Mouse (Mus musculus): ENCODE measurements at regions not wholly inside any gene's neighbourhood (a gene's known extent, or its start where the extent isn't known, plus 50 kb on each side); places are given as distances from the start of the nearest gene placed in this dataset.
A peak's percentile ranks its signal among the peaks of the same experiment; 100 is the strongest.

DNA sequence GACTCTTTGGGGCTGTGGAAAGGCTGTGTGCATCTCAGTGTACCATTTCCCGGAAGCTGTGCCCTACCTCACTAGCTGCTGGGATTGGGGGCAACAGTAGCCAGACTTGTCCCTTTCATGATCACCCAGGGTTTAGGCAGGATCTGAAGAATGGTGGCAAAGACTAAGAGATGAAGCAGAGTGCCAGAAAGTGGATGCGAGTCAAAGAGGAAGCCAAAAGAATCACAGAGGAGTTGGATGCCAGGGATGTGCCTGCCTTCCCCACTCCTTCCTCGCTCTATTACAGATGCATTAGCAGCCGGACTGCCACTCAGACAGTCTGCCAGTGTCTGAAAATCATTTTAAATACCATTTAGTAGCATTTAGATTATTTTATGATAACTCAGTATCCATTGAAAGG lies 271.5 kb upstream of the Slc24a2 start:
- DNase-seq (ENCODE audit: low spot score in 2 of 2): no peak

GRCm38 (mm10) chr4:87500441-87500840 lies 270.2 kb upstream of the Slc24a2 start:
- DNase-seq (ENCODE audit: low spot score in 2 of 2): no peak

GRCm38 (mm10) chr4:87487798-87488197 lies 257.5 kb upstream of the Slc24a2 start:
- no peak for DNase-seq (ENCODE audit: low spot score in 2 of 2)

- DNase-seq (ENCODE audit: low spot score in 2 of 2): no peak
These were observed 245.3 kb upstream of the Slc24a2 start for GRCm38 (mm10) chr4:87475537-87475936.

DNA sequence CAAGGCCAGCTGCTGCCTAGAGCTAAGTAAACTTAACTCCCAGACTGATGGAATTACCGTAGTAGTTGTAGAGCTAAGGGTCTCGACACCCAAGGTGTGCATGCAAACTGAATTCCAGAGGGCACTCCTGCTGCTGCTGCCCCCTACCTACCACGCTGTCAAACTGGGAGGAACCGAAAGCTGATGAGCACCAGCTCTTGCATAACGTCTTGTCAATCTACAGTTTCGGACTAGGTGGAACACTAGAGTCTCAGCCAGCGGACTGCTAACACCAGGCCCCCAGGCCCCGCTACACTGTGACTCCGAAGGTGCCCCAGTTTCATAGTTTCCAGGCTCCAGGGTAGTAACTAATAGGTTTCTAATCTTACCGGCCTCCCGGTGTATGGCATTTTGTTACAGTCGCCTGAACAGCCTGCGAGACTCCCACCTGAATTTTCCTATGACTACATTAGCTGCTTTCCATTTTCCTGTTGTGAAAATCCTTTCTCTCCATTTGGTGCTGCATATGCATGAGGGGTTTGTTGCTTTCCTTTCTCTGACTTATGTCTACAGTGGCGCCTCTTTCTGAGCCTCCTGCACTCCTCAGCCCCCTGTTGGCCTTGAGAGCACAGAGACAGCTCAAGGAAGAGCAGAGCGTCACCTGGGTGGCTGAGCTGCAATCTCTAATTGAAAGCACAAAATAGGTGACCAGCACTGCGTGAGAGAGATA lies 243.2 kb upstream of the Slc24a2 start:
- DNase-seq (ENCODE audit: low spot score in 2 of 2): no peak

GRCm38 (mm10) chr4:87472787-87473186 lies 242.5 kb upstream of the Slc24a2 start:
- DNase-seq (ENCODE audit: low spot score in 2 of 2): no peak

DNA sequence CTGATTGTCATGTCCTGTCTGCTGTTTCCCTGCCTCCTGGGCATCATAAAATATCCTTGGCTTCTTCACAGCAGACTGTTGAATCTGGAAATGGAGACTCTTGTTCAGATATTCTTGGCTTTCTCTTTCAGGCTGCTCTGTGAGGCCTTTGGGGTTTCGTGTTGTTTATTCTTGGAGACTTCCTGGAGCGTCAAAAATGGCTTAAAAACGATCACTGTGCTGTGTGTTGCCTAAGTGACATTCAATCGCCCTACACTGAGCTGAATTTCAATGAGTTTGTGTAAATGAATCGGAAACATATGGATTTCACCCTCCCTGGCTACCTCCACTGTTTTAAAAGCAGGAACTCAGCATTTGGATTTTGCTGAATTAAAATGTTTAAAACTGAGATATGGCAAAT lies 241.1 kb upstream of the Slc24a2 start:
- DNase-seq (ENCODE audit: low spot score in 2 of 2): no peak

DNA sequence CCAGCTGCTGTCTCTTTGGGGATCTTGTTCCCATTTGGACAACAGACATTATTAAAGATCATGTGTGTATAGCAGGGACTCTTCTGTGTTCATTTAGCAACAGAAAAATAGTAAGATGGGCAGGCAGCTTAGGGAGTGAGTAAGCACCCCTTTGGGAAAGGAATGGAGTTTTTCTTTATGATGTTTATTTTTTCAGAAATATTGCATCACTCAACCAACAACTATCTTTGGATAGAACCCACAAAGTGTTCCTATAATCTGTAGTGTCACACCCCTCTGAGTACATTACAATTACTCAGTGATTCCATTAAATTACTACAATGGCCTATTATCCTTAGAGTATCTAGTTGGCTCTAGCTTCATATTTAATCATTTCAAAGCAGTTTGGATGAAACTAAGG lies 237.3 kb upstream of the Slc24a2 start:
- no peak for DNase-seq (ENCODE audit: low spot score in 2 of 2)

DNA sequence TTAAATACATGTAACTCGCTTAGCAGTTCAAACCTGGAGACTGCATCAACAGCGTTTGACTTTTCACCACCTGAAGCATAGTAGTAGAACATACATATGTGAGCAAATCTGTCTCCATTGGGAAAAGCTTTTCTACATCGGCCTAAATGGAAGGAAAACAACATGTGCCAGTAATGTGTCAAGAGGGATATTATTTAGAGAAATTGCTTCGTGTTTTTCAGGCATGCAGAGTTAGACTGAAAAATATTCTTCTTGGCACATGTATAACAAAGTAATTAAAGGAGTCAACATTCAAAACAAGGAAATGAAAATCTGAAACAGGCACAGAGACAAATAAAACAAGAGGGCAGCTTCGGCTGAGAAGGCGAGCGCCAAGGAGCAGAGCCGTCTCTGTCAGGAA lies 236.7 kb upstream of the Slc24a2 start:
- no peak for DNase-seq (ENCODE audit: low spot score in 2 of 2)

DNA sequence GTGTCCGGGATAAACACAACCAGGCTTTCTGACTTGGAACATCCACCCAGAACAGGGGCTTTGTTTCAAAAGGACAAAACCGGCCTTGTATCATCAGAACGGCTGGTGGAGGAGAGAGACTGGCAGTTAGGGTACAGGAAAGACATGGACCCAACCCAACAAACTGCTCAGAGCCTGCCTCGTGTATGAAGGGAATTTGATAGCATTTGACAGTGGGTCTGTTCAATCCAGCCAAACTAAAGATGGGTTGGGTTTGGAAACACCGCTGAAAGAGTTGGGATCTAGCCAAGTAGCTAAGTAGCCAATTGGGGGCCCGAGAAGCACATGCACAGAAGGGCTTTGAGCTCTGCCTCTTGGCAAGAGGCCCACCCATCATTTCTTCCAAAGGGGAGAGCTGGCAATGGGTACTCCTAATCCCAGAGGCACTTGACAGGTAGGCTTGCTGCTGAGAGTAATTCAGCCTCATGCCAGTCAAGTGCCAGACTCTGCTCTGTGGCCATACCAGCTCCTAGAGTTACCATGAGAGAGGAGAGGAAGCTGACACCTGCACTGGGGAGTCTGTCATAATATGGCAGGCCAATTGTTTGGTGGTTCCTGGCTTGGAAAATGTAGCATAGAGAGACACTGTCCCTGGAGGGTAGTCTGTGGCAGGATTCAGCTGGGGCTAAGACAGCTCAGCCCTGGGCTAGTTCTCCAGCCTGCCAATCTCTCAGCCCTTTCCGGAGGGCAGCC lies 231.1 kb upstream of the Slc24a2 start:
- DNase-seq (ENCODE audit: low spot score in 2 of 2): peak in 1 of 2 experiments; percentile 13

GRCm38 (mm10) chr4:87455863-87456578 lies 225.7 kb upstream of the Slc24a2 start:
- DNase-seq (ENCODE audit: low spot score in 2 of 2): no peak

GRCm38 (mm10) chr4:87452122-87452521 lies 221.8 kb upstream of the Slc24a2 start:
- no peak for DNase-seq (ENCODE audit: low spot score in 2 of 2)

DNA sequence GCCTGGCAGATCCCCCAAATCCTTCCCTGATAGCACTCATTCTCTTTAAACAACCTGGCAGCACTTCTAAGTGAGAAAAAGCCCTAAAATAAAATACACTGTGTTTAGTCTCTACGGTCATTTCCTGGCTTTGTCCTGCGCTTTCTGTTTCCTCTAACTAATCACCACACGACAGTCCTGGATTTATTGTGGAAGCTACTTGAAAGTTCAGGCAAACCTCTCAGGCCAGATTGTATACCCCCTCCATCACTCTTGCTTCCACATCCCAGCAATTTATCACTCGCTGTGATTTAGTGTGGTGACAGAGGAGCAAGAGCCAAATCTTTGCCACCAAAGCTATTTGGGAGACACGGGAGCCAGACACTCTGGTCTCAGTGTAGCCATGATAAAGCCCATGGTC lies 221.0 kb upstream of the Slc24a2 start:
- peak in 1 of 2 experiments; percentile 8 for DNase-seq (ENCODE audit: low spot score in 2 of 2)

GRCm38 (mm10) chr4:87448338-87448737 lies 218.1 kb upstream of the Slc24a2 start:
- no peak for DNase-seq (ENCODE audit: low spot score in 2 of 2)

DNA sequence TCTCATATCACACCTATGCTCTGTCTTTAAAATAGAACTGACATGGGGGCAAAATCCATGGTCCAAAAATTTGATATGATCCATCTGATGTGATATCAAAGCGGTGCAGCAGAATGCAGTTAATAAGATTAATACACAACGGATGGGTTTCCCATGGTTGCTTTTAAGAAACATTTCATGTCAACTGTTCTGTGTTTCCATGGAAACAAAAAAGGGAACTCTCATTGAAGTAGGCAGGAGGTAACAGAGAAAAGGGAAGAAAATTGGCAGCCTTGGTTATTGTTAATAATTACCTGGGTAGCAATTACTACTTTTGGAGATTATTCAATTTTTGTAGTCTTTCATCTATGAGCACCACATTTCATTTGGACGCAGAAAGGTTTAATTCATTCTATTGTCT lies 216.6 kb upstream of the Slc24a2 start:
- DNase-seq (ENCODE audit: low spot score in 2 of 2): no peak

GRCm38 (mm10) chr4:87434136-87434535 lies 203.9 kb upstream of the Slc24a2 start:
- no peak for DNase-seq (ENCODE audit: low spot score in 2 of 2)

GRCm38 (mm10) chr4:87428374-87428773 lies 198.1 kb upstream of the Slc24a2 start:
- no peak for DNase-seq (ENCODE audit: low spot score in 2 of 2)

- DNase-seq (ENCODE audit: low spot score in 2 of 2): no peak
These were observed 193.8 kb upstream of the Slc24a2 start for GRCm38 (mm10) chr4:87424066-87424465.

- DNase-seq (ENCODE audit: low spot score in 2 of 2): no peak
These were observed 192.3 kb upstream of the Slc24a2 start for GRCm38 (mm10) chr4:87422588-87422987.

DNA sequence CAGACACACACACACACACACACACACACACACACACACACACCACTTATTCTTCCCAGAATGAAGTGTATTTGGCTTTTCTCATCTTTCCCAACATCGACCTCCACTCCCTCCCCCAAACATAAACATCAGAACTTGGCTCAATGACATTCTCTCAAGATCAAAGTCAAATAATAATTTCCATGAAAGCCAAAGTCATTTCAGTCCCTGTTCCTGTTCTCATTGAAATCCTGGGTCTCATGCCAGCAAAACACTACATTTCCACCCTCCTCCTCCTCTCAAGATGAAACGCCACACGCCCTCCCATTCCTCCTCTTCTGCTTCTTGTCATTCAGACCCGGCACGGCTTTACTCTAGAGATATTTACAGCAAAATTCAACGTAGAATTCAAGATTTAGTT lies 173.1 kb upstream of the Slc24a2 start:
- DNase-seq (ENCODE audit: low spot score in 2 of 2): no peak

- DNase-seq (ENCODE audit: low spot score in 2 of 2): no peak
These were observed 171.9 kb upstream of the Slc24a2 start for GRCm38 (mm10) chr4:87402173-87402556.

GRCm38 (mm10) chr4:87401316-87402172 lies 171.3 kb upstream of the Slc24a2 start:
- peak; percentile 1 to 5 for DNase-seq (ENCODE audit: low spot score in 2 of 2)
